Mouse (Mus musculus): ENCODE measurements around the gene Ormdl3.

GRCm38 (mm10) chr11:98588833-98589281 lies 1.7 kb upstream of the Ormdl3 start:
- TF ChIP-seq CTCF (IDR thresholded peaks at IDR 0.05), result no peak
- TF ChIP-seq POLR2A (IDR thresholded peaks at IDR 0.05; ENCODE audit: insufficient read depth, low read depth, low read length), result no peak

Data from heart, adult 2 months (tissue).